Mouse (Mus musculus) megakaryocyte-erythroid progenitor cell, adult 5-6 weeks (primary cell): ENCODE measurements at regions not wholly inside any gene's neighbourhood (a gene's known extent, or its start where the extent isn't known, plus 50 kb on each side); places are given as distances from the start of the nearest gene placed in this dataset.
"Not testable (repeated sequence)": the region's sequence is repeated elsewhere in the genome, so short reads cannot be mapped to it uniquely, and the experiment has no call there.

Source experiments
- ATAC-seq: replicated peaks from 2 replicates; pipeline ENCODE4 v1.8.0; 2016; ENCODE audit warnings: mild to moderate bottlenecking, inconsistent platforms; ENCODE audit not compliant: severe bottlenecking, poor library complexity, low FRiP score, low TSS enrichment

- peak; percentile 67 for ATAC-seq
Measured at GRCm38 (mm10) chr6:103809986-103810341, 299.6 kb downstream of the Chl1 start.

DNA sequence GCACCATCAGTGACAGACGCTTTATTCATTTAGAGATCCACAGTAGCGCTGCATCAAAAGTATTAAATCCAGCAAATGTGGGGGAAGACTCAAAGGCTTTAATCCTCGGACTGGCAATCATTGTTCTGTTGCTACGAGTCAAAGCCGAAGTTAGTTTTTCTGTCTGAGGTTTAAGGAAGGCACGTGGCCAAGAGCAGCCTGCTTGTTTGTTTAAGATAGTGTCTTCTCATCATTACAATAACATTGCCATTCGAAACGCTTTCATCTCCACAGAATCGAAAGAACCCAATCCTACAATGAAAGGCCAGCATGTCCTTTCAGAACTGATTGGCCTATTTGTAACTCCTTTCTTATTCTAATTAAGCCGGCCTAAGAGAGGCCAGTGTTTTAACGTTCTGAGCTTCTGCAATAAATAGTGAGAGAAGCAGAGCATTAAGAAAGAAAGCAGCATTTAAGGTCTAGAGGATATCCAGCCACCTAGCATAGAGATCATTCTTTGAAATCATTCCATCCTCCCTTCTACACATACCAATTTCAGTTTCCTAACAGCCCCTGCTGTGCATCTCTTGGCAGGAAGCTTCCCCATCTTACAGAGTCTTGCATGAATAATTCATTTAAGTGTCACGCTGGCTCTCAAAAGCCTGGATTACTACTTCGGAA, 300.1 kb downstream of the Chl1 start:
- no peak for ATAC-seq

GRCm38 (mm10) chr6:103816396-103816795, 306.0 kb downstream of the Chl1 start:
- ATAC-seq: not testable (repeated sequence)

DNA sequence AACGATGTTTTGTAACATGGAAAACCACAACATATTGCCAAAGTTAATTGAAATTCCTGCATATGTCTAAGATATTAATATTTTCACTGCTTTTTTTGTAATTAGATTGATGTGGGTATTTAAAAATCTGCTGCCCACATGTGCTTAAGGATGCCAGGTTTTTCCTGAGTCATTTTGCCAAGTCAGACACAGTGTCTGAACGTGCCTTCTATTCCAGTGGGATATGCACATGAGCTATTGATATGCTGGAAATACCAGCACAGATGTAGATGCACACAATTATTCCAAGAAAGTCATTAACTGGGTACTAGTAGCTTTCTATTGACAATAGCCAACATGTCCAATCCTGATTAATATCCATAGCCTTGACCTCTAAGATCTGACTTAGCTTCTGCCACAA, 315.7 kb downstream of the Chl1 start:
- no peak for ATAC-seq

GRCm38 (mm10) chr6:103827623-103828022, 317.2 kb downstream of the Chl1 start:
- no peak for ATAC-seq

GRCm38 (mm10) chr6:103828866-103829265, 318.5 kb downstream of the Chl1 start:
- ATAC-seq: no peak

- no peak for ATAC-seq
Measured at GRCm38 (mm10) chr6:103832301-103832700, 321.9 kb downstream of the Chl1 start.

DNA sequence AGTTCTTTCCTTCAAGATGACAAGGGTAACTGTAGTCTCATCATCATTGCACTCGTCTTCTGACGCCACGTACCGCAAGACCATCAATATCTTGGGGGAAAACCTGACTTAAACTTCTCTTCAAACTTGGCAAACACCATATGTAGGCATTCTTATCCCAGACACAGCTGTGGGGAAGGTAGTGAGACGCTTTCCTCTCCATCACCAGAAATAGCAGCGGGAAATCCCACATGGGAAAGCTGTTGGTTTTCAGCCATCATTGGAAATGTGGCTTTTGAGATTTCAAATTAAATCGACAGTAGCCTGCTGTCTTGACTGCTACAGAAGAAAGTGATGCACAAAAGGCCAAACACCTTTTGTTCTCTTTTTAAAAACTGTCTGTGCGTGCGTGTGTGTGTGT, 322.4 kb downstream of the Chl1 start:
- ATAC-seq: no peak

DNA sequence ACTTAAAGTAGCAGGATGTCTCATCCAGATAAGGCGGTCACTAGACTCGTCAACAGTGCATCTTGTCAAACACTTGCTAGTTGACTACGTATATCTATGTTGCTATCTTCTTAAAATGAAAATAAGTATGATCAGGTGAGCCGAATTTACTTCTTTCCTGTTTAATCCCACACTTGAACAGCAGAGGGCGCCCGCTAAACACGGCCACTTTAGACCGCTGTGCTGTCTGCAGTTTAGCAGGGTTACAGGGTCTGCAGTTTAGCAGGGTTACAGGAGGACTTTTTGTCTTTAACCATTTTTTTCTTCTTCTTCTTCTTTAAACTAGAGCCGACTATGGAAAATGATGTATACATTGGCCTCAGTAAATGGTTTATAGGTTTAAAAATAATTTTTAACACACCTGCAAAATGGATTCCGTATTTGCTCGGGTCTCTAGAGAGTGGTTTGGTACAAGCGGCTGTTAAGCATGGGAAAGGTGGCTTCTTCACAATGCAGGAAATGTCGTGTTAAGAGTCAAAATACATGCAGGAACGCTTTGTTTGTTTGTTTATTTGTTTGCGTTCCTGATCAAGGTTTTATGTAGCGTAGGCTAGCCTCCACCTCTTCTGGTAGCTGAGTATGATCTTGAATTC, 323.2 kb downstream of the Chl1 start:
- peak; percentile 68 for ATAC-seq

DNA sequence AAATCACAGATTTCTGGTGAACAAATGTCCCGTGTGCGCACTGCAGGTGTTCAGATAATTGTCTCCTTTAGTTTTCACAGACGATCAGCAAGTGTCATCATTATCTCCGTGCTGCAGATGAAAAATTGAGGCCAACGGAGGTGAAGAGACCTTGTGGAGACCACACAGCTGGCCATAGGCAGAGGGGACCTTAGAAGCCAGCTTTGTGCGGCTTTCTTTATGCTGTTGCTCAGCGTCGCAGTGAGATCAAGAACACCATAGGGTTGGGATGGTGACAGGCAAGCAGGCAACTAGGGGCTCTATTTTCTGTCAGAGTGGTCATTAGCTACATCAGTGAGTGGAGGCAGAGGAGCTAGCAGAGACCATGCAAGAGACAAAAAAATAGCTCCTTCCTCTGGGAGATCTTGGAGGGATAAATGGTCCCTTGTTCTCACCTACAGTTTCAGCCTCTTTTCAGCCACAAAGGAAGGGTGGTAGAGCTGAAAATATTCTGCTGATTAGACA, 324.4 kb downstream of the Chl1 start:
- no peak for ATAC-seq

- ATAC-seq: no peak
Measured at GRCm38 (mm10) chr6:103859787-103860186, 349.4 kb downstream of the Chl1 start.

- no peak for ATAC-seq
Measured at GRCm38 (mm10) chr6:103893455-103893854, 383.1 kb downstream of the Chl1 start.

GRCm38 (mm10) chr6:103924504-103924903, 414.1 kb downstream of the Chl1 start:
- no peak for ATAC-seq

DNA sequence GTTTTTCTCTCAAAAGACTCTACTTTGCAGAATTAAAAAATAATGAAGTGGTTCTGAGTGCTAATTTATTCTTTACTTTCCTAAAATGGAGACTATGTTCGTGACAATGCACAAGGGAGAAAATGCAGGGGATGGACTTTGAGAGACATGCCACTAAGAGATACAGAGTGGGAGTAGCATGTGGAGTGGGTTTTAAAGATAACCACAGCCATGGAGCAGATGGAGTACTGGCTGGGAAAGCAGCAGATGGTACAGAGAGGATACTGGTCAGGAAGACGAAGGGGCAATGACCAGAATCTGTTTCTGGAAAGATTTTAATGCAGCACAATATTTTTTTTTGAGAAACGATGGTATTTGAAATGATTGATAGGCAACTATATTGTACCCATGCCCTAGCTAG, 416.7 kb downstream of the Chl1 start:
- ATAC-seq: no peak

DNA sequence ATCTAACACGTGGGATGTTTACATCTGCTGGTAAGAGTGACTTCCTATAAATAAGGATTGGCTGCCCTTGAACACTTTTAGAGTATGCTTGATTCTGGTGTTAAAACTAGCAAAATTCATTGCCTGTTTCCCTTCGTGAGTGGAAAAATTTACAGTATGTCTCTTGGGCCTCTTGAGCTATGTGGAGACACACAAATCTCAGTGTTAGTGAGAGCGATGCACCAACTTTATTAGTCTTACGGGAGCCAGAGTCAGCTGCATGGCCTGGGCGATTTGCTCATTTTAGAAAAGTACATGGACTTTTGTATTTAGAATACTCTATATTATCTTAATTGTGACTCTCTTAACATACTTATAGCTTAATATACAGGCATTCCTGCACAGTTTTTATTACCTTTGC, 430.0 kb downstream of the Chl1 start:
- ATAC-seq: no peak

- ATAC-seq: no peak
Measured at GRCm38 (mm10) chr6:103944361-103944760, 434.0 kb downstream of the Chl1 start.

DNA sequence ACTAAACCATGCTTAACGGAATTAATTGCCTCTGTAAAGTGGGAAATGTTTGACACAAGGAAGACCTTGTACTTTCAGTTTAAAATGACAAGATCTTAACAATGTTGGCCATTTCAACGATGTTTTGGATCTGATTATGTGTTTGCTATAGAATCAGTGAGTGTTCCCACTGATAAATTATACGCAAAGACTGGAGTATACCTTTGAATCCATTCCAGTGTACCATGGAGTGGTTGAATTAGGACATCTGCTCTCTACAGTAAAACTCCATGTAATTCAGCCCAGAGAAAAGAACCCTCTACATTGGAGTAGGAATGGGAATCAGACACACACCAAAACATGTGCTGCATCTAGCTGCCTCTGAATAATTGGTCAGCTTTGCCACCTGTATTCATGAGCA, 437.1 kb downstream of the Chl1 start:
- no peak for ATAC-seq

DNA sequence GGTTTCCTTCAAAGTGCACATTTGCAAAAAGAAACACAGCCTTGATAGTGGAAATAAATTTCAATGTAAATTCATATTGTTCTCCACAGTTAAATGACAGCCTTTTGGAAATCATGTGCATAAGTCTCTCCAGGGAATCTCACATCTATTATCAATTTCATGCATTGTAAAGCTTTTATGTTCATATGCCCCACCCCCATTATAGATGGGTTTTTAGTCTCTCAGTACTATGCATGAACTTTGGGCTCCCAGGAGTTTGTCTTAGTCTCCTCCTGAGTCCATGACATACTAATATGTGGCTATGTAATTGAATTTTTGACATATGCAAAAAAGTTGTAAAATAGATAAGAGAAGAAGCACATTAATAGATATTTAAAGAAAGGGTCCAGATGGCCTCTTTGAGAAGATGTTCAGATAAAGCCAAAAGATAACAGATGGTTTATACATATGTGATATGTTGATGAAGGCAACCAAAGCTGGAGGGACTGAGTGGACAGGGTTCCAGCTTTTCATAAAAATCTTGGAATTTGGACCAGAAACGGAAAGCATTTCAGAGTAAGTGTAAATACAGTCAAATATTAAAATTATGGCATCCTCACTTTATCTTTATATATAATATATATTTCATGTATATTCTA, 442.9 kb downstream of the Chl1 start:
- no peak for ATAC-seq

DNA sequence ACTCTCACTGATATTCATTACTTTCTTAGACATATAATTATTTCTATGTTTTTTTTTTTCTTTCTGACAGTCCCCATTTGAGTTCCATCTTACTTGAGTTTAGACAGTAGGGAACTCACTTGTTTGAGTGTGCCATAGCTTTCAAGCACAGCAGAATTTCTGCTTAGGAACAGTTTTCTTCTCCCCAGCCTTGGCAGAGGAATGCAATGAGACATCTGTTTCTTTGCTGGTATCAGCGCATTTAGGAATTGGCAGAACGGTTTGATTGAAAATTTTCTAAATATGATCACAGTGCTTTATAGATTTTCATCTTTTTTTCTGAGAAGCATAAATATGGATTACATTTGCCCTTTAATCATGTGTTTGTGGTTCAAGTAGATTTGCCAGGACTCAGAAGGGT, 448.6 kb downstream of the Chl1 start:
- ATAC-seq: no peak

GRCm38 (mm10) chr6:103967811-103968420, 457.5 kb downstream of the Chl1 start:
- ATAC-seq: no peak

DNA sequence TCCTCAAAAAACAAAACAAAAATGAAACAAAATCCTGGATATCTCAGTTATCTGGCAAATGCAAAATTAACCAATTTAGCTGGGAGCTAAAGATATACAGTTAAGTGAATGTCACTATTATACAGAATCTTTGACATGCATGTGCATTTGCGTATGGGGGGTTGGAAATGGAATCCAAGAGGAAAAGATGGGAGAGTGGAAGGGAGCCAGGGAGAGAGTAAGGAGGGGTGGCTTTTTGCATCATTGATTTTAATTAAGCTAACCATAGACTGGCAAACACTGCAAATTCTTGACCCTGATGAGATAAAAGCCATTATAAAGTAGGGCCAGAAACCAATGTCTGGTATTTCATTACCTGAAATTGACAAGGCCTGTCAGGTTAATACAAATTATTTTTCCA, 488.8 kb downstream of the Chl1 start:
- no peak for ATAC-seq
